Mouse (Mus musculus): Measurements from ENCODE around the gene Parp6.
A peak's percentile ranks its signal among the peaks of the same experiment; 100 is the strongest.

DNA sequence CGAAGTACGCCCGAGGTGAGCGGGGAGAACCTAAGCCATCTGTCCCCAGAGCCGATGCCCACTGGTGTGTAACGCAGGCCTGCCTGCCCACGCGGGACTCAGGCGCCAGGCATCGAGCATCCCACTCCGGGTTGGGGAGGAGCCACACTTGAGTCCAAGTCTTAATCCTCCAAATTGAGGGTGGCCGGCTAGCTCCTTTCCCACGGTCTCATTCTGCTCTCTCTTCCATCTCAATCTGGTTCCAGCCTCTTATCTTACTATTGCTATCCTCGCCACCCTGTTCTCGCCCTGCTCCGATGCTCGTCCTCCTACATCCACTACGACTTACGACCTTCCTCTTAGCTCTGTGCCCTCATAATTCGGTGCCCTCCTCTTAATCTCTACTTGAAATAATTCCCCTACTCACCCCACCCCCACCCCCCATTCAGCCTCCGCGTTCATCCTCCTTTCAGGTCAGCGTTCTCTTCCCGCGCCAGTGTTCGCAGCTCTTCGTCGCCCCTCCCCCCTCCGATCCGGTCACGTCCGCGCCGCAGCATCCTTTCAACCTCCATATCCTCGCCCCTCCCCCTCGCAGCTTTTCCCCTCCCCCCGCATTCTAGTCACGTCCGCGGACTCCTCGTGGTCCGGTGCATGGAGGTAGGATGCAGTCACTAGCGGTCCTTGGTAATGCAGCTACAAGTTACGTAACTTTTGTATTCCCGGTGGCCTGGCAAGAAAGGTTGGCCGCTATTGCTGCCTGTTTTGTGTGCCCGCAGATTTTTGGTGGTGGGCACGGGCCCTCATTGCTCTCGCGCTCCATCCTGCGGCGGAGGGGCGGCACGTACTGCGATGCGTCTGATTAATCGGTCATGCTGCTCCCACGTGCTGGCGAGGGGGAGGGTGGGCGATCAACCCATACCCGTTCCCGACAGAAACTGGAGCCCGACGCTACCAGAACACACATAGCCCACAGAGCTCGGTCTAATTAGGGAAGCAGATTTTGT lies 39.8 kb downstream of the Parp6 start:
- TF ChIP-seq POLR2A (IDR thresholded peaks at IDR 0.05; ENCODE audit: insufficient read depth, low read length) (peak; percentile 14), CTCF (IDR thresholded peaks at IDR 0.05; ENCODE audit: low read depth, low read length) (peak; percentile 33)

Data from ES-Bruce4 (cell line).